Mouse (Mus musculus): ENCODE measurements around the gene Exoc3l4. TPM values are rescaled to one million over a fixed set of nuclear protein-coding genes. Genes with fewer than 3 reads are reported as not detected.

Gene Exoc3l4
- 2.4 and 3.3 TPM in 2 replicates for total RNA-seq (2014; rRNA removed)
- 1.7 and 2.8 TPM in 2 replicates for polyA plus RNA-seq (2015; fragmentation: Nextera tagmentation; extraction: Ambion mirVana)

- no peak for DNase-seq (ENCODE audit: low spot score)
- Histone ChIP-seq H3K36me3 (ENCODE audit: insufficient read depth, low read length) (no peaks in the 10 kb centered on the region), H3K27me3 (ENCODE audit: insufficient read depth, low read length) (peaks cover 8% of the 10 kb centered on the region), H3K4me2 (ENCODE audit: low read depth, low read length, poor library complexity, severe bottlenecking) (peak within 1 kb of the TSS; percentile 40), H3K27ac (ENCODE audit: low read depth, low read length) (no peak within 1 kb of the TSS), H3K9ac (replicated peaks; ENCODE audit: low read length, poor library complexity, severe bottlenecking) (peak within 1 kb of the TSS; percentile 44; the same call in 1 of the 2 replicates), H3K4me1 (ENCODE audit: insufficient read depth, low read length) (peaks cover 7% of the 10 kb centered on the region; the same call in 1 of the 2 replicates), H3K9me3 (ENCODE audit: low read length) (no peaks in the 10 kb centered on the region), H3K4me3 (ENCODE audit: low read depth, low read length) (no peak within 1 kb of the TSS)
- WGBS: 6% methylated on average over 17 of the region's 17 CpGs
- ATAC-seq (ENCODE audit: low FRiP score): no peak
- TF ChIP-seq CTCF (IDR thresholded peaks at IDR 0.05): no peak
Observed at GRCm38 (mm10) chr12:111416921-111417779, at the start of gene Exoc3l4. Gene Exoc3l4 (plus strand): TSS chr12:111417017.

- DNase-seq (ENCODE audit: low spot score) (no peak), ATAC-seq (ENCODE audit: low FRiP score) (no peak)
- no peak for TF ChIP-seq CTCF (IDR thresholded peaks at IDR 0.05)
- Histone ChIP-seq H3K9me3 (ENCODE audit: low read length) (no peaks in the 10 kb centered on the region), H3K4me1 (ENCODE audit: insufficient read depth, low read length) (peaks cover 3% of the 10 kb centered on the region; the same call in 1 of the 2 replicates), H3K4me3 (ENCODE audit: low read depth, low read length) (no peak overlapping the region), H3K9ac (replicated peaks; ENCODE audit: low read length, poor library complexity, severe bottlenecking) (no peak overlapping the region), H3K27me3 (ENCODE audit: insufficient read depth, low read length) (no peaks in the 10 kb centered on the region), H3K27ac (ENCODE audit: low read depth, low read length) (no peak overlapping the region), H3K4me2 (ENCODE audit: low read depth, low read length, poor library complexity, severe bottlenecking) (no peak overlapping the region), H3K36me3 (ENCODE audit: insufficient read depth, low read length) (no peaks in the 10 kb centered on the region)
- WGBS: 79% methylated on average over 7 of the region's 7 CpGs
Observed at GRCm38 (mm10) chr12:111367065-111367464, 49.8 kb upstream of the Exoc3l4 start.

- Histone ChIP-seq H3K27ac (ENCODE audit: low read depth, low read length) (no peak overlapping the region), H3K36me3 (ENCODE audit: insufficient read depth, low read length) (no peaks in the 10 kb centered on the region), H3K4me2 (ENCODE audit: low read depth, low read length, poor library complexity, severe bottlenecking) (no peak overlapping the region), H3K27me3 (ENCODE audit: insufficient read depth, low read length) (no peaks in the 10 kb centered on the region), H3K4me3 (ENCODE audit: low read depth, low read length) (no peak overlapping the region), H3K9ac (replicated peaks; ENCODE audit: low read length, poor library complexity, severe bottlenecking) (no peak overlapping the region), H3K4me1 (ENCODE audit: insufficient read depth, low read length) (peaks cover 3% of the 10 kb centered on the region; the same call in 1 of the 2 replicates), H3K9me3 (ENCODE audit: low read length) (no peaks in the 10 kb centered on the region)
- no peak for DNase-seq (ENCODE audit: low spot score)
- peak; percentile 47 for TF ChIP-seq CTCF (IDR thresholded peaks at IDR 0.05)
- 50% methylated on average over 4 of the region's 4 CpGs for WGBS
- no peak for ATAC-seq (ENCODE audit: low FRiP score)
Observed at GRCm38 (mm10) chr12:111370249-111370648, 46.6 kb upstream of the Exoc3l4 start.

- no peaks in the 10 kb centered on the region for H3K9me3 ChIP-seq (ENCODE audit: low read length)
- no peaks in the 10 kb centered on the region for H3K27me3 ChIP-seq (ENCODE audit: insufficient read depth, low read length)
- peaks cover 8% of the 10 kb centered on the region; the same call in 1 of the 2 replicates for H3K4me1 ChIP-seq (ENCODE audit: insufficient read depth, low read length)
- WGBS: 89% methylated on average over 7 of the region's 7 CpGs
- no peak for ATAC-seq (ENCODE audit: low FRiP score)
- H3K4me3 ChIP-seq (ENCODE audit: low read depth, low read length): no peak overlapping the region
- no peak overlapping the region for H3K4me2 ChIP-seq (ENCODE audit: low read depth, low read length, poor library complexity, severe bottlenecking)
- H3K27ac ChIP-seq (ENCODE audit: low read depth, low read length): no peak overlapping the region
- TF ChIP-seq CTCF (IDR thresholded peaks at IDR 0.05): no peak
- no peaks in the 10 kb centered on the region for H3K36me3 ChIP-seq (ENCODE audit: insufficient read depth, low read length)
- H3K9ac ChIP-seq (replicated peaks; ENCODE audit: low read length, poor library complexity, severe bottlenecking): no peak overlapping the region
- no peak for DNase-seq (ENCODE audit: low spot score)
Observed at GRCm38 (mm10) chr12:111371905-111372304, 44.9 kb upstream of the Exoc3l4 start.

GRCm38 (mm10) chr12:111373411-111373810, 43.4 kb upstream of the Exoc3l4 start:
- TF ChIP-seq CTCF (IDR thresholded peaks at IDR 0.05): no peak

GRCm38 (mm10) chr12:111374727-111375126, 42.1 kb upstream of the Exoc3l4 start:
- Histone ChIP-seq H3K36me3 (ENCODE audit: insufficient read depth, low read length) (no peaks in the 10 kb centered on the region), H3K4me3 (ENCODE audit: low read depth, low read length) (no peak overlapping the region), H3K9ac (replicated peaks; ENCODE audit: low read length, poor library complexity, severe bottlenecking) (no peak overlapping the region), H3K27me3 (ENCODE audit: insufficient read depth, low read length) (no peaks in the 10 kb centered on the region), H3K4me1 (ENCODE audit: insufficient read depth, low read length) (peaks cover 5% of the 10 kb centered on the region; the same call in 1 of the 2 replicates), H3K9me3 (ENCODE audit: low read length) (no peaks in the 10 kb centered on the region), H3K4me2 (ENCODE audit: low read depth, low read length, poor library complexity, severe bottlenecking) (peak overlapping the region; percentile 88; the same call in 1 of the 2 replicates), H3K27ac (ENCODE audit: low read depth, low read length) (no peak overlapping the region)
- no peak for TF ChIP-seq CTCF (IDR thresholded peaks at IDR 0.05)
- ATAC-seq (ENCODE audit: low FRiP score): no peak
- WGBS: 73% methylated on average over 10 of the region's 10 CpGs
- DNase-seq (ENCODE audit: low spot score): no peak

More at GRCm38 (mm10) chr12:111373411-111373810, 43.4 kb upstream of the Exoc3l4 start:
- DNase-seq (ENCODE audit: low spot score): no peak
- no peaks in the 10 kb centered on the region for H3K27me3 ChIP-seq (ENCODE audit: insufficient read depth, low read length)
- H3K27ac ChIP-seq (ENCODE audit: low read depth, low read length): no peak overlapping the region
- H3K4me2 ChIP-seq (ENCODE audit: low read depth, low read length, poor library complexity, severe bottlenecking): no peak overlapping the region
- ATAC-seq (ENCODE audit: low FRiP score): no peak
- H3K9me3 ChIP-seq (ENCODE audit: low read length): no peaks in the 10 kb centered on the region
- H3K4me1 ChIP-seq (ENCODE audit: insufficient read depth, low read length): peaks cover 7% of the 10 kb centered on the region; the same call in 1 of the 2 replicates
- H3K4me3 ChIP-seq (ENCODE audit: low read depth, low read length): no peak overlapping the region
- 85% methylated on average over 6 of the region's 6 CpGs for WGBS
- H3K36me3 ChIP-seq (ENCODE audit: insufficient read depth, low read length): no peaks in the 10 kb centered on the region
- H3K9ac ChIP-seq (replicated peaks; ENCODE audit: low read length, poor library complexity, severe bottlenecking): no peak overlapping the region
